Mouse (Mus musculus): Measurements from ENCODE around the gene AB124611.
"Not testable (repeated sequence)": the region's sequence is repeated elsewhere in the genome, so short reads cannot be mapped to it uniquely, and the experiment has no call there.

AB124611 gene

DNA sequence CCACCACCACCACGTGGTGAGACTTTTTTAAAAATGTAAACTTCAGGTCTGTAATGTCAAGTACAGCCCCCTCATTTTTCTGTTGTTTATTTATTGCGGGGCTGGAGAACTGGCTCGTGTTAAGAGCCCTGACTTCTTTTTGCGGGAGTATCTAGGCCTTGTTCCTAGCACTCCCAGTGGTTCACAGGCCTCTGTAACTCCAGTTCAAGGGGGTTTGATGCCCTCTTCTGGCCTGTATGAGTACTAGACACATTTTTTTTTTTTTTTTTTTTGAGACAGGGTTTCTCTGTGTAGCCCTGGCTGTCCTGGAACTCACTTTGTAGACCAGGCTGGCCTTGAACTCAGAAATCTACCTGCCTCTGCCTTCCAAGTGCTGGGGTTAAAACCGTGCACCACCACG, 7.3 kb upstream of the AB124611 start:
- not testable (repeated sequence) for DNase-seq (ENCODE audit: low spot score in 2 of 2)

DNA sequence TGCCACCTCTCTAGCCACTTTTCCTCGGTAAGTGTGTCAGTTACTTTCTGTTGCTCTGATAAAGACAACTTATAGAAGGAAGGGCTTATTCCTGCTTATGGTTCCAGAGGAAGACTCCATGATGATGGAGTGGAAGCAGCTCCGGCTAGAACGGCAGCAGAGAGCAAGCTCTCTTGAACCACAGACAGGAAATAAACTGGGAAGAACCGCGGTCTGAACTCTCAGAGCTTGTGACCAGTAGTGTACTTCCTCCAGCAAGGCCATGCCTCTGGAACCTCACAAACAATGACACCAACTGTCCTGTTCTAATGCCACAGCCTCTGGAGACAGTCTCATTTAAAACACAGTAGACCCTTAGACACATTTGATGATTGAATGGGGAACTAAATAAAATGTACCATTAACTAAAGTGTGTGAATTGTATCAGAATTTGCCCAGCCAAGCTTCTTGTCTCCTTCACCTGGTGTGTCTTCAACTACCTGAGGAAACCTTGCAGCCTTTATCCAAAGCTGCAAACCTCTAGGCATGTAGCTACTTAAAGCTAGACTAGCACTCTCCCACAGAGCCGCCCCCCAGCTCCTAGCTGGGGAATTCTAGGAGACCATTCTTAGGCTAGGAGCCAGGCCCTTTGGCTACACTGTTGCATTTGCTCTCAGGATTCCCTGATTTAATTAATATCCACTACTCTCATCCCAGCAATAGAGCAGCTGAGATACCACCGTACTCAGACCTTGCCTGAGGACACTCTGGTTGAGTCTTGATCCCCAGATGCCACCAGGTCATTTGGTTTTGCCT, 637 bp upstream of the AB124611 start:
- DNase-seq (ENCODE audit: low spot score in 2 of 2) = no peak

DNA sequence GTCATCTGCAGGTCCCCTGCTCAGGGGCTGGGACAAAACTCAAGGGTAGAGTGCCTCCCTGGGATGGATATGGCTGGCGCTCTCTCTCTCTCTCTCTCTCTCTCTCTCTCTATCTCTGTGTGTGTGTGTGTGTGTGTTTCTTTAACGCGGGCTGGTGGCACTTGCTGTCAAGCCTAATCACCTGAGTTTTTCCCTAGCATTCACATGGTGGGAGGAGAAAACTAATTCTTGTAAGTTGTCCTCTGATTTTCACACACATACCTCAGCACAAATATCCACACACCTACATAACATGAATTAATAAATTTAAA, 613 bp downstream of the AB124611 start:
- DNase-seq (ENCODE audit: low spot score in 2 of 2) = no peak

DNA sequence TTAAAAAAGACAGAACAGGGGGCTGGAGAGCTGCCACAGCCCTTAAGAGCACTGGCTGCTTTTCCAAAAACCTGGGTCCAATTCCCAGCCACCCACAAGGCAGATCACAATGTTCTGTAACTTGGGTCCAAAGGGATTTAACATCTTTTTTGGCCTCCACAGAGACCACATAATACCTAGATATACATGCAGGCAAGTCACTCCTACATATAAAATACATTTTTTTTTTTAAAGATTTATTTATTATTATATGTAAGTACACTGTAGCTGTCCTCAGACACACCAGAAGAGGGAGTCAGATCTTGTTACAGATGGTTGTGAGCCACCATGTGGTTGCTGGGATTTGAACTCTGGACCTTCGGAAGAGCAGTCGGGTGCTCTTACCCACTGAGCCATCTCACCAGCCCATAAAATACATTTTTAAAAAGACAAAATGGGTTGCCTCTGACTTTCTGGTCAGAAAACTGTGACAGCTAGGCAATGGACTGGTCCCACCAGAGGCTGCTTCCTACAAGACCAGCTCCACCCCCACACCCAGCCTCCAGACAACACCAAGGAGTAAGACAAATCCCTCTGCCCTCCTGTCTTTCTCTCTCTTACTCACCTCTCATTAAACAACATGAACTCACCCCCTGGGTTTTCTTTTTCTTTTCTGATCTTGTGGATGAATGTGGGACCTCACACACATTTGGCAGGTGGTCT, 1.3 kb downstream of the AB124611 start:
- no peak for DNase-seq (ENCODE audit: low spot score in 2 of 2)

DNA sequence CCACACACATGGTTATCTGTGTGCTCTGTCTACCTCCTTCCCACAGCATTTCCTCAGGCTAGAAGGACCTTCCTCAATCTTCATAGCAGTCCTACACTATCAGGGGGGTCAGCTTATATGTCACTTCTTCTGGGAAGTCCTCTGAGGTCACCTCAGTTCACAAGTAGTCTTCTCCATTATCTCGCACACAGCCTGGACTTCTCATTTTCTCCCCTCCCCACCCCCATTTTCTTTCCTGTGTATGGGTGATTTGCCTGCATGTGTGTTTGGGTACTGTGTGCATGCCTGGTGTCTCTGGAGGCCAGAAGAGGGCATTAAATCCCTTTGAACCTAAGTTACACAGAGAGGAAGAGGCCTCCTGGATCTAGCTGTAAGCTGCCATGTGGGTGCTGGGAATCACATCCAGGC, 1.9 kb downstream of the AB124611 start:
- no peak for DNase-seq (ENCODE audit: low spot score in 2 of 2)

DNA sequence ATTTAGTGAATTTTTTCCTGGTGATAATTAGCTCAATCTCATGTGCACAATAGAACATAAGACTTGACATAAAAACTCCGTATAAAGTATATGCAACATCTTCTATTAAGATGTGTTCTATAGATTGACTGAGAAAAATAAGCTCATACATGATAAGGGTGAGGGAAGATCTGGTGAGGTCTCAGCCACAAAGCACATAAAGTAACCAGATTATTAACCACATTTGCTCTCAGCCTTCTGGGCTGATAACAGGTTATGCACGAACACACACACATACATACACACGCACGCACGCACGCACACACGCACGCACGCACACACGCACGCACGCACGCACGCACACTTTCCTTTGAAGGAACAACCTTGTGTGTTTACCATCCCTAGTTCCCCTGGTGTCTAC, 10.5 kb downstream of the AB124611 start:
- no peak for DNase-seq (ENCODE audit: low spot score in 2 of 2)

DNA sequence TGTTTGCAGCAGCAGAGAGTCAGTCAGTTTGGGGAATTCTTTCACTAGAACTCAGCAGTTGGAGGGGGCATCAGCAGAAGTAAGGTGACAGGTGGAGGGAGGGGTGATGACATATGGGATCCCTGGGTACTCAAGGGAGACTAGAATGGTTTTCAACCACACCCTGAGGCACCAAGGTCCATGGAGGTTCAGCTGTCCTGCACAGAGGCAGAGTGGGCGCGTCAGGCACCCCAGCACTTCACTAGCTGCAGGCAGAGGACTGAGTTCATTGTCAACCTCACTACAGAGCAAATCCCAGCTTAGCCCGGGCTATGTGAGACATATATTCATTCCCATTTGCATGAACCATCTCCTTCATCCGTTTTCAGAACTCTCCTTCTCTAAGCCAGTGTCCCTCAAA, 11.0 kb downstream of the AB124611 start:
- no peak for DNase-seq (ENCODE audit: low spot score in 2 of 2)

DNA sequence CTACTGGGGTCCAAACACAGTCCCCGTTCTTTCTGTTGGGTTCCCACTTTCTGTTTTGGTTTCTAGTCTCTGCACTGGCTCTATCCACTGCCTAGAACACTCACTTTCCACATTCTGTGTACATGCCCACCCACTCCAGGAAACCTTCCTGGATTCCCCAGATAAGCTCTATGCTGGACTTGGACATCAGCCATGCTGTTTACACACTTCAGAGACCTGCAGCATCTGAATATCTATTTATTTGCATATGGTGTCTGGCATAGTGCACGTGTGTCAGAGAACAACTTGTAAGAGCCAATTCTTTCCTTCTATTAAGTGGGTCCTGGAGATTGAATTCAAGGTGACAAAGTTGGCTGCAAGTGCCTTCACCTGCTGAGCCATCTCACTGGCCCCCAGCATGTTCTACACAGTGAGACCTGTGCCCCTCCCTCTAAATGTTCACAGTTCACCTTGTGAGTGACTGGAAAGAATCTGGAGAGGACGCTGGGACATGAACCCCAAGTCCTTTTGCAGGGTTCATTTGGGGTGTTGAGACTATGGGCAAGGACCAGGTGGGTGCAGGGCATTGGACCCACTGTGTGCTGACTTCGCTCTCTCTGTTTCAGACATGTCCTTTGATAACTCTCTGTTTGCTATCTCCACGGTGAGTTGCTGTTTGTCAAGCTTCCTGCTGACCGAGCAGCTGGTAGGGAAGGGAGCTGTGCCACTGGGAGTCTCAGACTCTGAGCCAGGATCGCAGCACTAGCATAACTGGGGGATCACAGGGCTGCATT, 14.2 kb downstream of the AB124611 start:
- no peak for DNase-seq (ENCODE audit: low spot score in 2 of 2)

DNA sequence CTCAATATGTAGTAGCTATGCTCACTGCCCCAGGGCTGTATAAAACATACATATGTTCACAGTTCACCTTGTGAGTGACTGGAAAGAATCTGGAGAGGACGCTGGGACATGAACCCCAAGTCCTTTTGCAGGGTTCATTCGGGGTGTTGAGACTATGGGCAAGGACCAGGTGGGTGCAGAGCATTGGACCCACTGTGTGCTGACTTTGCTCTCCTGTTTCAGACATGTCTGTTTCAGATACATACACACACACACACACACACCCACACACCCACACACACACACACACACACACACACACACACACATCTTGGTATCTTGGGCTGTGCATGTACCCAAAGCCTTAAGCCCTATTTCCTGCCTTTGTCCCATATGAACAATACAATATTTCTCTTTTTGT, 16.0 kb downstream of the AB124611 start:
- DNase-seq (ENCODE audit: low spot score in 2 of 2) = not testable (repeated sequence)

DNA sequence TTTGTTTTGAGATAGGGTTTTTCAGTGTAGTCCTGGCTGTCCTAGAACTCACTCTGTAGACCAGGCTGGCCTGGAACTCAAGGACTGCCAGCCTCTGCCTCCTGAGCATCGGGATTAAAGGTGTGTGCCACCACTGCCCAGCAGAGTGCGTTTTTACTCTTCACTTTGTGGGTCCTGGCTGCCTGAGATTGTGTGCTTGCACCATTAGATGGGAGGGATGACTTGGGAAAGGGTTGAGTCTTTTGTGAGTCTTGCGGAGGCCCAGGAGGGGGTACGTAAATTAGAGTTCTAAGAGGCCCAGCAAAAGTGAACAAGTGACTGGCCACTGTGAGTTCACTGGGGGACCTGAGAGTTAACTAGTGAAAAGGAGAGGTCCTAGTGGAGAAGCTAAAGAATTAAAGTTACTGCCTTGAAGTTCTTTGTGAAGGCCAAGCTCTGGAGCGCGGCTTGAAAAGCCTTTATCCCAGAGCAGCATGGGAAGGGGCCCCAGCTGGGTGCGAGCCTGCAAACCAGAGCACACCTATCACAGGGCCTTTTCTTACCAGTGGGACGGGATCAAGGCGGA, 19.5 kb downstream of the AB124611 start:
- no peak for DNase-seq (ENCODE audit: low spot score in 2 of 2)

DNA sequence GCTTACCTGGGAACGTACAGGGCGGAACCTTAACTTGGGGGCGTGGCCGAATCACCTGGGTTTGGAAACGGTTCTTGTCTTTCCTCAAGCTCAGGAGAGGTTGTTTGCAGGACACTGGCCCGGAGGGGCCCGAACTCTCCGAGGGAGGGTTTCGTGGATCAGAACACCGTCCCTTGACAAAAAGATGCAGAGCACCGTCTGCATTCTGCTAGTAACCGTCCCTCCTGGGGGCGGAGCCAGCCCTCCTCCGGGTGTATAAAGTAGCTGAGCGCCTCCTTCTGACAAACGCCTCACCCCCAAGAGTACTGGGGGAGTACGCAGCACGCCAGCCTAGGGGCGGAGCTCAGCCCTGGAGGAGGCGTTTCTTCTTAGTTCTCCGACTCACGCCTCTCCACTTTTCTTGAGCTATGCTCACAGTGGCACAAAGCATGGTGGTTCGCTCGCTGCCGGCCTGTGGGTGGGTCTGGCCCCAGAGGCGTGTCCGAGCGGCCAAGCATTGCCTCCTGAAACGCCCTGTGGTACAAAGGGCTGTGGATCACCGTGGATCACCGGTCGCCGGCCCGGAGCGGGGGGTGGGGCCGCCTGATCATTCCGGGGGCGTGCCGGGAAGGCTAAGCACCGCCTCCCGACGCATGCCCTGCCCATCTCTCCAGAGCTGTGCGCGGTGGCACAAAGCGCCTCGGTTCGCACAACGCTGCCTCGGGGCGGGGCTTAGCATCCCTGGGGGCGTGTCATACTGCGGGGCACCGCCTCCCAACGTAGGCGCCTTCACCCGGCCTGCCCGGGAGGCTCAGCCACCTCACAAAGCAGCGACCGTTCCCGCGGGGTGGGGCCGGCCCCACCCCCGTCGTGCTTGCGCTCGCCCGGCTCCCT, 20.2 kb downstream of the AB124611 start:
- peak; percentile 98 to 99 for DNase-seq (ENCODE audit: low spot score in 2 of 2)

DNA sequence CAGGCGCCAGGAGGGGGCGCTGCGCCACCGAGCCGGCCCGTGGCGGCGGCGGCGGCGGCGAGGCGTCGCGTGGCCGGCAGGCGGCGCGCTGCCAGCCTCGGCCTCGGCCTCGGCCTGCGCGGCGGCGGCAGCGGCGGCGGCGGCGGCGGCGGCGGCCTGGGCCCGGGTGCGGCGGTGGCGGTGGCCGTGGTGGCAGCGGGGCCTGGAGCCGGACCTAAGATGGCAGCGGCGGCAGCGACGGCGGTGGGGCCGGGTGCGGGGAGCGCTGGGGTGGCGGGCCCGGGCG, 20.8 kb downstream of the AB124611 start, which contains the start of gene Carm1:
Gene Carm1 (plus strand): TSS at position 106 of the 286 bp plus-strand sequence.
- DNase-seq (ENCODE audit: low spot score in 2 of 2) = peak; percentile 26 to 39

DNA sequence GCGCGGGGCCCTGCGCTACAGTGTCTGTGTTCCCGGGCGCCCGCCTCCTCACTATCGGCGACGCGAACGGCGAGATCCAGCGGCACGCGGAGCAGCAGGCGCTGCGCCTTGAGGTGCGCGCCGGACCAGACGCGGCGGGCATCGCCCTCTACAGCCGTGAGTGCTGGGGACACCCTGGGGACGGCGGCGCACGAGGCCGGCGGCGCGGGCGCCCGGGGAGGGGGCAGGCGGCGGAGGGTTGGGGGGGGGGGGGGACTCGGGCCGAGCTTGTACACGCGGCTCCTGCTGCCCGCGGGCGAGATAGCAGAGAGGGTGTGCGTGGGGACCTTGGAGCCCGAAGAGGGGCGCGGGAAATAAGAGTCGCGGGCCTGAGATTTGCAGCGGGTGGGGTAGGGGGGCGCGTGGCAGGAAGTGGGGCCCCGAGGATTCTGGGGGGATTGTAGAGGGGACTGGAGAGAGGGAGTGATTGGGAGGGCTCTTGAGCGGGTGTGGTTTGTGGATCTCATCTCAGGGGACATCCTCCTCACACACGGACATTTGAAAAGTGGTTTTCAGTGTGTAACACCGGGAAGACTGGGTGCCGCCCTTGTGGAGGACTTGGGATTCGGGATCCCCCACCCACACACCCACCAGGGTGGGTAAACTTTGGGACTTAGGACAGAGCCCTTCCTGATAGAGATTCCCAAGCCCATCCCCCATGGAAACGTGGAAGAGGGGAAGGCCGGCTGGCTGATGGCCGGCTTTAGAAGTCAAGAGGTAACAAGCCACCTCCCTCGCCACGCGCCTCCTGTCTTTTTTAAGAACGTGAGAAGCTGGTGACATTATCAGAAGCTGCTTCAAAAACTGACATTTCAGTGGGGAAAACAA, 21.3 kb downstream of the AB124611 start:
- DNase-seq (ENCODE audit: low spot score in 2 of 2) = peak; percentile 27 to 32

DNA sequence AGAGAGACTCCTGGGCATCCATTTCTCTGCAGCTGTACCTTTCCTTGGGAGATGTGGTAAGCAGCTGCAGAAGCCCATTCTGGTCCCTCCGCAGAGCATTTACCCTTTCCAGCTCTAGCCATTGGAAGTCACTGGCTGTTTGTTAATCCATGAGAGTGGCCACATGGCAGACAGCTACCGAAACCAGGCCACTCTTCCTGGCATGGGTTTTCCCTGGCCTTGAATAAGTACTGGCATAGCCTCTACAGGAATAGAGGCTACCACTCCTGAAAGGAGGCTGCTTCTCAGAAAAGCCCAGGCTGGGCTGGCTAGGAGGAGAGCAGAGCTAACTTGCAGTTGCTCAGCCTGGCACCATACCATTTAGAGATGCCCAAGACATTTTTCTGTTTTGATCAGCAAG, 25.1 kb downstream of the AB124611 start:
- DNase-seq (ENCODE audit: low spot score in 2 of 2) = no peak

DNA sequence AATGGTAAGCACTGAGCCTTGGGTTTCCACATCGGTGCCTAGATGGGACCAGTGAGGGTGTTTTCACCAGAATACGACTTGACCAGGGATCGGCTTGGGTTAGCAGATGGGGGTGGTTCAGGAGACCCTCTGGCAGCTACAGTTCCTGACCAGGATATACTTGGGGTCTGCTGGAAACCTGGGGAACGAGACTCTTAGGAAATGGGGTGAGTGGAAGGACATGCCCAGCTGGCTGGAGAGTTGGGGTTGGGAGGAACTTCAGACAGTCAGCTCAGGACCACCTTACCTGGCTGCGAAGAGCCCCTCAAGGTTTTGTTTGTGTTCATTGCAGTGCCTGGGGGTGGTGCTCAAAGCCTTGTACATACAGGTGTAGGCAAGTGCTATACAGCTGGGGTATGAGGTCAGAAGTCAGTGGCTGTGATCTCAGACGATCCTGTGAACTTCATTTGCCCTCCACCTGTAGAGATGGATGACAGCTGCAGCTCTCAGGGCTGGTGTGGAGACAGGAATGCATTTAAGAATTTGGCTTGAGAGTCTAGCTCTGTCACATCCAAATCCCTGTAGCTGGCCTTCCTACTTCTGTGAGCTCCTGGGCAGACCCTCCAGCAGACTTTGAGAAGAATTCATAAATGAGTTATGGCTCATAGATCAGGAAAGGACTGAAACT, 27.8 kb downstream of the AB124611 start:
- no peak for DNase-seq (ENCODE audit: low spot score in 2 of 2)

DNA sequence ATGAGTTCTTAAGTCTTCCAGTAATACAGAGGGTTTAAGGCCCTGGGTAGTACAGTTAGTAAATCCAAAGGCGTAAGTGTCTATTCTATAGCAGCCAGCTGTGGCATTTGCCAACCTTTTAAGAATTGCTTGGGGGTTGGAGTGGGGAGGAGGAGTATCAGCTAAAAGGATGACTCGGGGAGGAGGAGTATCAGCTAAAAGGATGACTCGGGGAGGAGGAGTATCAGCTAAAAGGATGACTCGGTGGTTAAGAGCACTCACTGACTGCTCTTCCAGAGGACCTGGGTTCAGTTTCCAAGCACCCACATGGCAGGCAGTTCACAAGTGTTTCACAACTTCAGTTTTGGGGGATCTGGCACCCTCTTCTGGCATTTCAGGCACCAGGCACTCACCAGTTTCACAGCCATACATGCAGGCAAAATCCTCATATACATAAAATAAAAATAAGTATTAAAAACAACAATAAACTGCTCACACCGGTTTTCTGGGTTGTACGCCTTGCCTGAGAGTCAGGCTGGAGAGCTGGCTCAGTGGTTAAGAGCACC, 29.3 kb downstream of the AB124611 start:
- DNase-seq (ENCODE audit: low spot score in 2 of 2) = no peak

DNA sequence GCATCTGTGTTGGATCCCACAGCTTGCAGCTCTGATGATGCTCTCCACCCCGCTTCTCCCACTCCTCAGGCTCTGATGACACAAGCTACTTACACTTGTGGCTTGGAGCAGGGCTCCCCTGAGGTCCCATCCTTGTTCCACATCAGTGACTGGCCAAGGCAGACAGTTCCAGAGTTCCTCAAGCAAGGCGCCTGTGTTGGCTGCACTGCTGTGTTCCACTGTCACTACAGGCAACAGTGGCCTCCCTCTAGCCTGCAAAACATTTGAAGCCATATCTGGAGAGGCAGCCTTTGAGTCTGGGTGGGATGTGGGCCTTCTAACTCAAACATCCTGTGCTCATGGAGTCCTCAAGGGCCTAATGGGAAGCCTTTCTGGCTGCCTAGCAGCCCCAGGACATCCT, 31.0 kb downstream of the AB124611 start:
- no peak for DNase-seq (ENCODE audit: low spot score in 2 of 2)

DNA sequence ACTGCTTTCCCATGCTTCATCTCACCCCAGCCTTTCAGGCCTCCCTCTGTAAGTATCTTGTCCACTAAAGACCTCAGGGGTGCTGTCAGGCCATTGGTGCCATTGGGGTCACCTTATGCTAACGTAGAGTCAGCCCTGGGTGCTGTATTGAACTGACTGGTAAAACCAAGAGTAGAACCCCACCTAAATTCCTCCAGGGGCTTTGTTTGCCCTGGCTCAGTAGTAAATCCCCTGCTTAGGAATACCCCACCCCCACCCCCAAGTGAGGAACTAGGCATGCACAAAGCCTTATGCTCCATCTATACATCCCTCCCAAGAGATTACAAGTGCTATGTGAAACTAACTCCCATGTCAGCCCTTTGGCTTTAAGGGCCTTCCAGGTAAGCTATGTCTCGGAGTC, 31.6 kb downstream of the AB124611 start:
- DNase-seq (ENCODE audit: low spot score in 2 of 2) = no peak

DNA sequence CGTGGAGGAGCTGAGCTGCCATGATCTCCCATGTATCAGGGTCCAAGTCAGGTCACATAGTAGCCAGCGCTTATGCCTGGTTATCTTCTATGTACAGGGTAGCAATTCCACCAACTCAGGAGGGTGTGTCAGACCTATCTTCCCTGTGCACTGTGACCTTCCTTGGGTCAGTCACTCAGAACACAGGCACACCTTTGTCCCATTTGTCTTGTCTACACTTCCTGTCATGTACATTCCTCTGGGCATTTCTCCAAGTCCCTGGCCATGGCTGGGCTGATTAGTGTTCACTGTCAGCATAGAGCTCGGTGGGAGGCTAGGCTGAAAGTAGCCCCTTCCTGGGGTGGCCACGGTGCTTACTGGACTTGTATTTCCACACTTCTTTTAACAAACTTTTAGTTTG, 32.4 kb downstream of the AB124611 start:
- no peak for DNase-seq (ENCODE audit: low spot score in 2 of 2)

DNA sequence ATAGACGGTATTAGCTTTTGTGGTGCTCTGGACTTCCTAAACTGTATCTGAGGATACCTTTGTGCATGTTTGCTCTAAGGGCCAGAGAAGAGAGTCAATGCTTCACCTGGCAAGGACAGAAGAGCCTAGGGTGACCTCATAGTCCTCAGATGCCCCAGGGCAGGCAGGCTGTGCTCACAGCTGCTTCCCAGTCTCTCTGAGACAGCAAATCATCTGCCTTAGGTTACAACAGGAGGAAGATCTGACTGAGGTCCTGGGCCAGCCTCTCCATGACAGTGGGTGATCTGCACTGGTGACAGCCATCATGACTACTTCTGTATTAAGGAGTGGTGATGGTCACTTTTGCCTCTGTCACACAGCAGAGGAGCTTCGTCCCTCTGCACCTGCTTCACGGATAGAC, 33.2 kb downstream of the AB124611 start:
- DNase-seq (ENCODE audit: low spot score in 2 of 2) = no peak
